Mouse (Mus musculus) ZHBTc4 (cell line): Measurements from ENCODE around the gene S100a5.

Experiments used
- DNase-seq: peaks from one replicate; pipeline ENCODE4 v3.0.0-alpha.2; 2011; ENCODE audit warnings: low read depth, low spot score

Gene S100a5

GRCm38 (mm10) chr3:90600036-90600435 lies 8.3 kb upstream of the S100a5 start:
- DNase-seq: no peak

- no peak for DNase-seq
Measured at GRCm38 (mm10) chr3:90600458-90601195, 7.7 kb upstream of the S100a5 start.

GRCm38 (mm10) chr3:90601486-90602110 lies 6.7 kb upstream of the S100a5 start, which contains the start of gene Gm42674:
TSS of gene Gm42674 (plus strand) at chr3:90601904.
- DNase-seq: no peak

GRCm38 (mm10) chr3:90603623-90604022 lies 4.7 kb upstream of the S100a5 start, which contains the start of gene S100a4:
TSS of gene S100a4 (plus strand) at chr3:90603771.
- DNase-seq: no peak

GRCm38 (mm10) chr3:90604416-90604815 lies 3.9 kb upstream of the S100a5 start:
- DNase-seq: peak; percentile 50

GRCm38 (mm10) chr3:90605049-90605448 lies 3.3 kb upstream of the S100a5 start:
- DNase-seq: no peak

- DNase-seq: no peak
Measured at GRCm38 (mm10) chr3:90605736-90606135, 2.6 kb upstream of the S100a5 start.

GRCm38 (mm10) chr3:90606185-90606584 lies 2.1 kb upstream of the S100a5 start:
- no peak for DNase-seq

GRCm38 (mm10) chr3:90607361-90607760 lies 962 bp upstream of the S100a5 start:
- DNase-seq: no peak

- DNase-seq: no peak
Measured at GRCm38 (mm10) chr3:90609102-90609501, 779 bp downstream of the S100a5 start.

- DNase-seq: no peak
Measured at GRCm38 (mm10) chr3:90611494-90611893, 3.2 kb downstream of the S100a5 start.

GRCm38 (mm10) chr3:90612061-90612460 lies 3.7 kb downstream of the S100a5 start:
- no peak for DNase-seq

GRCm38 (mm10) chr3:90612728-90613291 lies 4.5 kb downstream of the S100a5 start, which contains the start of gene S100a6:
TSS of gene S100a6 (plus strand) at chr3:90612882.
- DNase-seq: peak; percentile 86

GRCm38 (mm10) chr3:90613461-90614147 lies 5.3 kb downstream of the S100a5 start:
- DNase-seq: no peak

- no peak for DNase-seq
Measured at GRCm38 (mm10) chr3:90614148-90614530, 5.8 kb downstream of the S100a5 start.

- no peak for DNase-seq
Measured at GRCm38 (mm10) chr3:90614611-90615251, 6.4 kb downstream of the S100a5 start.

- peak; percentile 83 for DNase-seq
Measured at GRCm38 (mm10) chr3:90615415-90615814, 7.1 kb downstream of the S100a5 start.

- no peak for DNase-seq
Measured at GRCm38 (mm10) chr3:90615911-90616310, 7.6 kb downstream of the S100a5 start.

- peak; percentile 35 for DNase-seq
Measured at GRCm38 (mm10) chr3:90617586-90617985, 9.3 kb downstream of the S100a5 start.

GRCm38 (mm10) chr3:90621552-90621951 lies 13.2 kb downstream of the S100a5 start:
- no peak for DNase-seq

GRCm38 (mm10) chr3:90623435-90624071 lies 15.2 kb downstream of the S100a5 start:
- peak; percentile 28 for DNase-seq
